Mouse (Mus musculus) cerebellum, adult 11-12 months (tissue): ENCODE results near the gene Synpo2.
A peak's percentile ranks its signal among the peaks of the same experiment; 100 is the strongest.

ENCODE experiments used
- DNase-seq: peaks from one replicate; pipeline ENCODE4 v3.0.0; 2022

Synpo2 gene

GRCm38 (mm10) chr3:123235921-123236320 lies at the start of gene Synpo2:
Gene Synpo2 (minus strand): TSS chr3:123236149.
- no peak for DNase-seq

- DNase-seq, result no peak
These were observed 49.7 kb upstream of the Synpo2 start for GRCm38 (mm10) chr3:123285649-123286048.

- DNase-seq, result no peak
These were observed 48.3 kb upstream of the Synpo2 start for GRCm38 (mm10) chr3:123284284-123284683.

- DNase-seq, result no peak
These were observed 47.1 kb upstream of the Synpo2 start for GRCm38 (mm10) chr3:123282866-123283615.

GRCm38 (mm10) chr3:123267741-123268201 lies 31.8 kb upstream of the Synpo2 start:
- DNase-seq, result peak; percentile 58

GRCm38 (mm10) chr3:123266753-123267651 lies 31.1 kb upstream of the Synpo2 start, which contains the start of gene Sec24d:
Gene Sec24d (plus strand): TSS chr3:123267455.
- DNase-seq, result peak; percentile 74

GRCm38 (mm10) chr3:123264706-123265105 lies 28.8 kb upstream of the Synpo2 start:
- no peak for DNase-seq

- DNase-seq, result no peak
These were observed 22.8 kb upstream of the Synpo2 start for GRCm38 (mm10) chr3:123258709-123259108.

- no peak for DNase-seq
These were observed 20.5 kb upstream of the Synpo2 start for GRCm38 (mm10) chr3:123256181-123257101.

GRCm38 (mm10) chr3:123245646-123246045 lies 9.7 kb upstream of the Synpo2 start:
- no peak for DNase-seq

- no peak for DNase-seq
These were observed 8.4 kb upstream of the Synpo2 start for GRCm38 (mm10) chr3:123244376-123244775.

- DNase-seq, result no peak
These were observed 1.5 kb upstream of the Synpo2 start for GRCm38 (mm10) chr3:123237446-123237845.

- no peak for DNase-seq
These were observed 1.1 kb upstream of the Synpo2 start for GRCm38 (mm10) chr3:123237039-123237438.

- DNase-seq, result no peak
These were observed 454 bp downstream of the Synpo2 start for GRCm38 (mm10) chr3:123235495-123235894.

GRCm38 (mm10) chr3:123234191-123234836 lies 1.6 kb downstream of the Synpo2 start:
- no peak for DNase-seq

- DNase-seq, result no peak
These were observed 4.3 kb downstream of the Synpo2 start for GRCm38 (mm10) chr3:123231639-123232038.

GRCm38 (mm10) chr3:123227276-123227675 lies 8.7 kb downstream of the Synpo2 start:
- no peak for DNase-seq

- DNase-seq, result no peak
These were observed 17.3 kb downstream of the Synpo2 start for GRCm38 (mm10) chr3:123218646-123219045.

- no peak for DNase-seq
These were observed 27.1 kb downstream of the Synpo2 start for GRCm38 (mm10) chr3:123208891-123209290.

GRCm38 (mm10) chr3:123207386-123207785 lies 28.6 kb downstream of the Synpo2 start:
- DNase-seq, result no peak

- DNase-seq, result no peak
These were observed 30.5 kb downstream of the Synpo2 start for GRCm38 (mm10) chr3:123205485-123205884.

- DNase-seq, result no peak
These were observed 30.9 kb downstream of the Synpo2 start for GRCm38 (mm10) chr3:123205065-123205464.
